Mouse (Mus musculus) heart, embryonic 15.5 days (tissue): ENCODE data around the gene Jam3. TPM values are rescaled to one million over a fixed set of nuclear protein-coding genes. Genes with fewer than 3 reads are reported as not detected.

Source experiments
- ATAC-seq: fragments of 200-750 bp; cut with Nextera tagmentation; replicated peaks from 2 replicates; pipeline ENCODE4 v1.8.0; 2017; ENCODE audit warnings: low read depth, moderate TSS enrichment; ENCODE audit not compliant: insufficient number of reproducible peaks, insufficient read depth, low FRiP score
- H3K27ac ChIP-seq: fragments of 300-500 bp; sonication (generic); 2 replicates; pipeline ENCODE4 v1.5.1; 2015; ENCODE audit warnings: mild to moderate bottlenecking, inconsistent platforms
- H3K27me3 ChIP-seq: fragments of 300-500 bp; sonication (generic); 2 replicates; pipeline ENCODE4 v1.6.1; 2015; ENCODE audit warnings: inconsistent platforms
- H3K36me3 ChIP-seq: fragments of 300-500 bp; sonication (generic); 2 replicates; pipeline ENCODE4 v1.6.1; 2015; ENCODE audit warnings: mild to moderate bottlenecking, inconsistent platforms
- H3K4me1 ChIP-seq: fragments of 300-500 bp; sonication (generic); replicated peaks from 2 replicates; pipeline ENCODE4 v1.6.1; 2015; ENCODE audit warnings: inconsistent platforms
- H3K4me2 ChIP-seq: fragments of 300-500 bp; sonication (generic); 2 replicates; pipeline ENCODE4 v1.6.1; 2015; ENCODE audit warnings: inconsistent platforms, mild to moderate bottlenecking, moderate library complexity
- H3K4me3 ChIP-seq: fragments of 300-500 bp; sonication (generic); 2 replicates; pipeline ENCODE4 v1.5.1; 2015; ENCODE audit warnings: mild to moderate bottlenecking, inconsistent platforms
- H3K9ac ChIP-seq: fragments of 300-500 bp; sonication (generic); 2 replicates; pipeline ENCODE4 v1.6.1; 2015; ENCODE audit warnings: mild to moderate bottlenecking, inconsistent platforms
- H3K9me3 ChIP-seq: fragments of 300-500 bp; sonication (generic); replicated peaks from 2 replicates; pipeline ENCODE4 v1.6.1; 2016; ENCODE audit warnings: inconsistent platforms
- WGBS: fragments of 180-500 bp; shearing (Covaris S2); methylation state at CpG from one replicate; pipeline ENCODE4 v1.1.7; 2015; ENCODE audit warnings: mixed read lengths; 5-methylcytosine and 5-hydroxymethylcytosine counted together
- polyA plus RNA-seq: library from polyadenylated mRNA; unstranded; fragments of >200 nt; fragmentation: Nextera tagmentation; extraction: Ambion mirVana; gene quantifications from 2 replicates; pipeline ENCODE4 v1.2.1, GENCODE M21; 2015

The Jam3 gene
- polyA plus RNA-seq, 1 experiment from 2014 or later, result 44.6 TPM

DNA sequence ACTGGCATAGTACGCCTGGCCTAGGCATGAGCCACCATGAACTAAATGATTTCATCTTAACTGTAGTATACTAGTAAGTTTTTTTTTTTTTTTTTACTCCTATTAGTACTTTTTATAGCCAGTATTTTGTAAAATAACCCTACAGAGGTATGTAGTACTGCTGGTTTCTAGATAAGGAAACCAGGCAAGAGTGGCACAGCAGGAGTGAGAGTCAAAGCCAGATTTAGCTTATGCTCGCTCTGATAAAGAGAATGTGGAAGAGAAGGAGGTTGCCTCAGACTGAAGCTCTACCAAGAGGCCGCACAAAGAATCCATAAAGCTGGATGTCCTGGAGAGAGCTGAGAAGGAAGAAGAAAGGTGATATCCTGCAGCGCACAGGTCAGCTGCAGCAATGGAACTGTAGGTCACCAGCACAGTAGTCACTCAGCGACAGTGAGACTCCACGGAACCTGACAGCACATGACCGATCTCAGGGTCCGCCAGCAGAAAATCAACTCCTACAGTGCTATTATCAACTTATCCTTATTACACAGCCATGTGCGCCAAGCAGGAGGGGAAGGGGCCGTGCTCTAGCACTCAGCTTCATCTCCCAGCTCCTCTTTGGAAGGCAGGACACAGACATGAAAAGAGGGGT is 14.7 kb downstream of the Jam3 start:
- Histone ChIP-seq H3K27me3 (no peaks in the 10 kb centered on the region), H3K9me3 (no peaks in the 10 kb centered on the region), H3K4me1 (peaks cover 32% of the 10 kb centered on the region), H3K9ac (no peak overlapping the region), H3K27ac (peak overlapping the region; percentile 77), H3K4me3 (no peak overlapping the region), H3K36me3 (0 out of 2 replicates have a peak, but pooled peaks cover 5% of the 10 kb centered on the region), H3K4me2 (peak overlapping the region; percentile 10; the same call in 1 of the 2 replicates)
- WGBS, result 58% methylated on average over 10 of the region's 10 CpGs
- ATAC-seq, result peak; percentile 64; the same call in 1 of the 2 replicates

DNA sequence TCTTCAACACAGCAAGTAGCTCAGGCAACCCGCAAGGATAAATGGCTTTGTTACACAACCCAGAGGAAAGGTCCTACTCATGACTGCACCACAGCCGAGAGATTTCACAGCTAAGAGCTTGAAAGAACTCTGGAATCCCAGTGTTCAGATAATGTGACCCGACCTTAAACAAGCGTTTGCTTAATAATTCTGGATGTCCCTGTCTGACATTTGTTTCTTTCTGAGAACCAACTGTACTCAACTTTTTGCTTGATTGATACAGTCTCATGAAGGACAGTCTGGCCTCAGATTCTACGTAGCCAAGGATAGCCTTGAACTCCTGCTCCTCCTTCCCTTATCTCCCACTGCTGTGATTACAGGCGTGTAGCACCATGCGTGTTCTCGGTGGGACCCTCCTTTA is 18.6 kb downstream of the Jam3 start:
- H3K4me1 ChIP-seq, result peaks cover 22% of the 10 kb centered on the region
- no peak overlapping the region for H3K4me3 ChIP-seq
- no peaks in the 10 kb centered on the region for H3K27me3 ChIP-seq
- no peaks in the 10 kb centered on the region for H3K36me3 ChIP-seq
- ATAC-seq, result no peak
- no peak overlapping the region for H3K27ac ChIP-seq
- no peak overlapping the region for H3K9ac ChIP-seq
- WGBS, result 63% methylated on average over 8 of the region's 8 CpGs
- H3K9me3 ChIP-seq, result no peaks in the 10 kb centered on the region
- no peak overlapping the region for H3K4me2 ChIP-seq

DNA sequence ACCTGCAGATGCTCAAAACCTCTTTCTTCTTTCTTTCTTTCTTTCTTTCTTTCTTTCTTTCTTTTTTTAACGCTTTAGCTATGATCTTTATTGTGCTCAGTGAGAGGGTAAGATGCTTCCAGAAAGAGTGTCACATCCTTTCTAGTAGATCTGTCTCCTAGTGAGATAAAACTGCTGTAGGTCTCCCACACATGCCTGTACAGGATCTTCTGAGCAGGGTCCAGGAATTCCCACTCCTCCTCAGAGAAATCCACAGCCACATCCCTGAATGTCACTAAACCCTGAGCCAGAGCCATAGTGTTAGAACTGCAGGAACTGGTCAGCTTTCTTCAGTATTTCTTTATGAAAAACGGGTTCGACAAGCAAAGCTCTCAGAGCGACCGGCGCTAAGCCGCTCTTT is 19.8 kb downstream of the Jam3 start:
- H3K9ac ChIP-seq, result no peak overlapping the region
- H3K4me3 ChIP-seq, result no peak overlapping the region
- peaks cover 15% of the 10 kb centered on the region for H3K4me1 ChIP-seq
- H3K27ac ChIP-seq, result no peak overlapping the region
- H3K36me3 ChIP-seq, result no peaks in the 10 kb centered on the region
- ATAC-seq, result no peak
- H3K4me2 ChIP-seq, result no peak overlapping the region
- no peaks in the 10 kb centered on the region for H3K27me3 ChIP-seq
- WGBS, result 90% methylated on average over 7 of the region's 7 CpGs
- H3K9me3 ChIP-seq, result no peaks in the 10 kb centered on the region

DNA sequence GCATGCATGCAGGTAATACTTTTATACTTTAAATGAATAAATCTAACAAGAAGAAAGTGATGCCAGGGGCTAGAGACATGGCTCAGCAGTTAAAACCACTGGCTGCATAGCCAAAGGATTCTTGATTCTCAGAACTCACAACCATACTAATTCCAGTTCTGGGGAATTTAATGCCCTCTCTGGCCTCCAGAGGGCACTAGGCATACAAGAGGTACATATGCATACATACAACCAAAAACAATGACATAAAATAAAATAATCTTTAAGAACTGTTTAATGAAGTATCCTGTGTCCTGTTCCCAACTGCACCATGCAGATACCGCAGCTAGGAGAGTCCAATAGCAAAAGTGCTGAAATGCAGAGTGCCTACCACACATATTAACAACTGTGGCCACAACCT is 20.8 kb downstream of the Jam3 start:
- ATAC-seq, result no peak
- Histone ChIP-seq H3K36me3 (no peaks in the 10 kb centered on the region), H3K9ac (no peak overlapping the region), H3K27me3 (no peaks in the 10 kb centered on the region), H3K27ac (no peak overlapping the region), H3K4me2 (no peak overlapping the region), H3K9me3 (no peaks in the 10 kb centered on the region), H3K4me1 (peaks cover 11% of the 10 kb centered on the region), H3K4me3 (no peak overlapping the region)
- 67% methylated on average over 1 of the region's 1 CpGs for WGBS

DNA sequence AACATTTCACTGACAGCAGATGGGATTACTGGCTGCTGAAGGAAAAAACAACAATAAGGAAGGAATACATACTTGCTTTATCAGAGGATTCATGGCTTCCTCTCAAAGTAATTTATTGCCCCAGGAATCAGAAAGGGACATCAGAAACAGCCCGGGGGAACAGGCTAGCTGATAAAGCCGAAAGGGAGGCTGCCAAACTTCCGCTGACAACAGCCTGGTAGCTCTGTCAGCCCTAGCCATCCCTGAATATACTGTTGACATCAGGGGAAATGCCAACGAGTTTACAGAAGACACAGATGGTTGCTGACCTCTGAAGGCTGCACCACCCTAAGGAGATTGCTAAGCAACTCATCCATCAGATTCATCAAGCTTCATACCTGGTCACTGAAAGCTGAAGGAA is 26.6 kb downstream of the Jam3 start:
- H3K9ac ChIP-seq, result no peak overlapping the region
- no peak overlapping the region for H3K4me3 ChIP-seq
- no peak overlapping the region for H3K4me2 ChIP-seq
- H3K4me1 ChIP-seq, result peaks cover 18% of the 10 kb centered on the region
- WGBS, result 40% methylated on average over 4 of the region's 4 CpGs
- no peak overlapping the region for H3K27ac ChIP-seq
- ATAC-seq, result no peak
- H3K27me3 ChIP-seq, result no peaks in the 10 kb centered on the region
- H3K9me3 ChIP-seq, result no peaks in the 10 kb centered on the region
- no peaks in the 10 kb centered on the region for H3K36me3 ChIP-seq

DNA sequence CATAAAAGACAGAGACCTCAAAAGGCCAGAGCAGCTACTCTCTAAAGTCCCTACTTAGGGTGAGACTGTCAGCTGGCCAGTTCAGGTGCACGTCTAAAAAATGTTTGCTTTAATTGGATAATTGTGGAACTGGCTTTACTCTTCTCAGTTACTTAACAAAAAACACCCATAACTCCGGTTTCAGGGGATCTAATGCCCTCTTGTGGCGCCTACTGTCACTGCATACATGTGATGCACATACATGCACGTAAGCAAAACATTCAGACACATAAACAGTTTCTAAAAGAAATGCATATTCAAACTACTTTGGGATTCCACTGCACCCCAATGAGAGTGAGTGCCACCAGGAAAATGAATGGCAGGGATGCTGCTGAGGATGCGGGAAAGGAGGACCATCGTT is 28.7 kb downstream of the Jam3 start:
- Histone ChIP-seq H3K4me2 (no peak overlapping the region), H3K9ac (no peak overlapping the region), H3K27ac (no peak overlapping the region), H3K4me1 (peaks cover 18% of the 10 kb centered on the region), H3K9me3 (no peaks in the 10 kb centered on the region), H3K36me3 (no peaks in the 10 kb centered on the region), H3K27me3 (no peaks in the 10 kb centered on the region), H3K4me3 (no peak overlapping the region)
- no peak for ATAC-seq
- 91% methylated on average over 6 of the region's 6 CpGs for WGBS

DNA sequence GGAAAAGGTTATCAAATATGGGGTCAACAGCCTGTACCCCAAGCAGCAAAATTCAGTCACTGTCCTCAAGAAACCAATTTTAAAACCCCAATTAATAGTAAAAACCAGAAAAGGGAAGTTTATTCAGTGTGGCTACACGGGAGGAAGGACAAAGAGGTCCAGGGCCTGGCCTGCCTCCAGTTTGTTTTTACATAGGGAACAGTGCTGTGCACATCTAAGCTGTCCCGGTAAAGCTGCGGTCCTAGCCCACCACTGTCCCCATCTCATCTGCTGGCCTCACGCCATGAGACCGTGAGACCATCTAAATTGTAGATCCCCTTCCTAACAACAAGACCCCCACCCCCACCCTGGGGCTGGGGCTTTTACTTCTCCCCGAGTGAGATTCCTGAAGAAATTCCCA is 29.8 kb downstream of the Jam3 start:
- Histone ChIP-seq H3K27ac (no peak overlapping the region), H3K36me3 (no peaks in the 10 kb centered on the region), H3K4me3 (no peak overlapping the region), H3K4me2 (no peak overlapping the region), H3K4me1 (peaks cover 18% of the 10 kb centered on the region), H3K27me3 (no peaks in the 10 kb centered on the region), H3K9me3 (no peaks in the 10 kb centered on the region), H3K9ac (no peak overlapping the region)
- 56% methylated on average over 6 of the region's 6 CpGs for WGBS
- ATAC-seq, result no peak

DNA sequence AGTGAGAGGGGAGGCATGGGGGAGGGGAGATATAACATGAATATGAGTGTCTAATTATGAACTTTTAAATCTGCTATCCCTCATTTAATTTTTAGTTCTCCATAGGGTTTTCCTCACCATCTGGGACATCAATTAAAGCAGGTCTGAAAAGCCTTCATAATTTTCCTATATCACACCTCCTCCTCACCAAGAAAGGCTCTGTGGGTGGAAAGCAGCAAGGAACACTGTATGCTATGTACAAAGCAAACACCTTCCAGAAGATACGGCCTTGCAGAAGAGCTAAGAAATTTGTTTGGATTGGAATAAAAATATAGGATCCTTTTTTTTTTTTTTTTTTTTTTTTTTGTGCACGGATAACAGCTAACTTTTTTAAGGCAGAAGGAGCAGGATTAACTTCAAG is 31.3 kb downstream of the Jam3 start:
- no peaks in the 10 kb centered on the region for H3K27me3 ChIP-seq
- H3K27ac ChIP-seq, result no peak overlapping the region
- 63% methylated on average over 2 of the region's 2 CpGs for WGBS
- no peak overlapping the region for H3K9ac ChIP-seq
- H3K4me2 ChIP-seq, result no peak overlapping the region
- ATAC-seq, result no peak
- H3K36me3 ChIP-seq, result no peaks in the 10 kb centered on the region
- H3K9me3 ChIP-seq, result no peaks in the 10 kb centered on the region
- H3K4me1 ChIP-seq, result peaks cover 14% of the 10 kb centered on the region
- no peak overlapping the region for H3K4me3 ChIP-seq

DNA sequence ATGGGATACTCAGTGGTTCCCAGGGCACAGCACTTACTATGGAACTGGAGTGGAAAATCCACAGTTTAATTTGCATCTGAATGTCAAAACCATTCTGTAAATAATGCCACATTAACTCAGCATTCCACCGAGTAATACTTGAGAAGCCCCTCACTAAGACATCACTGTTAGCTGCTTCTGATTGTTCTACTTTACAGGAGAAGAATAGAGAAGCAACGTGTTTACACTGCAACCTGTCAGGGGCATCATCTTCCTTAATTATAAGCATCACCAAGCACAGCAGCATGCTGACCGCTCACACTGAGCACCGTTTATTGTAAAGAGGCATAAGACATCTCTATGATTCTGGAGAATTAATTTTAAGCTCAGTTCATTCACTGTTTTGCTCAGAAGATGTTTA is 32.3 kb downstream of the Jam3 start:
- Histone ChIP-seq H3K4me1 (peaks cover 6% of the 10 kb centered on the region; the same call in 1 of the 2 replicates), H3K27ac (no peak overlapping the region), H3K9ac (no peak overlapping the region), H3K4me2 (no peak overlapping the region), H3K9me3 (no peaks in the 10 kb centered on the region), H3K36me3 (no peaks in the 10 kb centered on the region), H3K4me3 (no peak overlapping the region), H3K27me3 (no peaks in the 10 kb centered on the region)
- no peak for ATAC-seq
- WGBS, result 78% methylated on average over 4 of the region's 4 CpGs

DNA sequence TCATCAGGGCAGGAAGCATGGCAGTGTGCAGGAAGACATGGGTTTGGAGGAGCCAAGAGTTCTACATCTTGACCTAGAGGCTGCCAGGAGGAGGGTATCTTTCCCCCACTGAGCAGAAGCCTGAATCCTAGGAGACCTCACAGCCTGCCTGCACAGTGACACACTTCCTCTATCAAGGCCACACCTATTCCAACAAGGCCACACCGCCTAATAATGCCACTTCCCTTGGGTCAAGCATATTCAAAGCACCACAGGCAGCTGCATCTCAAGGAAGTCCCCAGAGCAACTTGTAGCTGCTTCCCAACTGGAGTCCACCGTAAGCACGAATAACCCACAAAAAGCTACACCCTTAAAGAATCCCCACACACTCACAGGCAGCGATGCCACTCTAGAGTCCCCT is 33.1 kb downstream of the Jam3 start:
- 85% methylated on average over 4 of the region's 4 CpGs for WGBS
- H3K4me1 ChIP-seq, result peaks cover 6% of the 10 kb centered on the region; the same call in 1 of the 2 replicates
- no peaks in the 10 kb centered on the region for H3K9me3 ChIP-seq
- no peaks in the 10 kb centered on the region for H3K36me3 ChIP-seq
- no peak overlapping the region for H3K9ac ChIP-seq
- no peak overlapping the region for H3K27ac ChIP-seq
- no peaks in the 10 kb centered on the region for H3K27me3 ChIP-seq
- H3K4me2 ChIP-seq, result no peak overlapping the region
- ATAC-seq, result no peak
- no peak overlapping the region for H3K4me3 ChIP-seq

DNA sequence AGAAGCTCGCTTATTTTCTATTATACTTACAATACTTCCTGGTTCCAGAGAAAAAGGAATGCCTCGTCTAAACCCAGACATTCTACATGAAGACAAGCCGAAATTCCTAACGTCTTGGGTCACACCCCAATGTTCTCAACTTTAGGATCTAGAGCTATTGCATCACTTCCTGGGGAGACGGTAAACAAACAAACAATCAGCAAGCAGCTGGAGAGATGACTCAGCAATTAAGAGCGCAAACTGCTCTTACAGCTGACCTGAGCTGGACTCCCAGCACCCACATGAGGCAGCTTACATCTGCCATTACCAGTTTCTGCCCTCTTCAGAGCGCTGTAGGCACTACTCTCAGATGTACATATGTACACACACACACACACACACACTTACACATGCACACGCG is 34.0 kb downstream of the Jam3 start:
- no peaks in the 10 kb centered on the region for H3K27me3 ChIP-seq
- H3K36me3 ChIP-seq, result no peaks in the 10 kb centered on the region
- no peak for ATAC-seq
- H3K4me1 ChIP-seq, result peaks cover 6% of the 10 kb centered on the region; the same call in 1 of the 2 replicates
- WGBS, result 82% methylated on average over 9 of the region's 9 CpGs
- H3K4me3 ChIP-seq, result no peak overlapping the region
- no peak overlapping the region for H3K9ac ChIP-seq
- no peaks in the 10 kb centered on the region for H3K9me3 ChIP-seq
- H3K27ac ChIP-seq, result no peak overlapping the region
- H3K4me2 ChIP-seq, result no peak overlapping the region

DNA sequence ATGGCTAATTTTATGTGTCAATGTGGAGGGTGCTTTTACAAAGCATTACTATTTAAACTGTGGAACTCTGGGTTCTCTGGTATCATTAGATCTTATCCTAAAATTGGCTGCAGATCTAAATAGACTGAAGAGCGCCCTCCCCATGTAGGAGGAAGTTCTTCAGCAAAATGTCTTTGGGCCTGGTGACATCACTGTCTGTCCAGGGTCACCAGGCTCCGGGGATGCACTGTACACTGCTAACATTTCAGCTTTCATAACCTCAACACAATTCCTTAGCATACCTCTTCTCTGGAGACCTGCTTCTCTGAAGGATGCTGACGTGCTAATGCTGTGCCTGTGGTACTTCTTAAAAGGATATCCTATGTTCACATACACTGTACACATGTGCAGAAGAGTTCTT is 43.5 kb downstream of the Jam3 start:
- H3K9ac ChIP-seq, result no peak overlapping the region
- no peaks in the 10 kb centered on the region for H3K27me3 ChIP-seq
- peaks cover 30% of the 10 kb centered on the region for H3K4me1 ChIP-seq
- H3K27ac ChIP-seq, result peak overlapping the region; percentile 81; the same call in 1 of the 2 replicates
- no peak overlapping the region for H3K4me2 ChIP-seq
- no peak overlapping the region for H3K4me3 ChIP-seq
- no peaks in the 10 kb centered on the region for H3K9me3 ChIP-seq
- no peaks in the 10 kb centered on the region for H3K36me3 ChIP-seq
- WGBS, result 79% methylated on average over 3 of the region's 3 CpGs
- ATAC-seq, result no peak
